Mouse (Mus musculus) adrenal gland, postnatal 25 days (tissue): ENCODE measurements at regions not wholly inside any gene's neighbourhood (a gene's known extent, or its start where the extent isn't known, plus 50 kb on each side); places are given as distances from the start of the nearest gene placed in this dataset.
"Not testable (repeated sequence)": the region's sequence is repeated elsewhere in the genome, so short reads cannot be mapped to it uniquely, and the experiment has no call there.

Source experiments
- DNase-seq: peaks from one replicate; pipeline ENCODE4 v3.0.0; 2021; ENCODE audit warnings: mixed read lengths

GRCm38 (mm10) chr1:137218611-137219010, 258.4 kb upstream of the Nr5a2 start:
- no peak for DNase-seq

DNA sequence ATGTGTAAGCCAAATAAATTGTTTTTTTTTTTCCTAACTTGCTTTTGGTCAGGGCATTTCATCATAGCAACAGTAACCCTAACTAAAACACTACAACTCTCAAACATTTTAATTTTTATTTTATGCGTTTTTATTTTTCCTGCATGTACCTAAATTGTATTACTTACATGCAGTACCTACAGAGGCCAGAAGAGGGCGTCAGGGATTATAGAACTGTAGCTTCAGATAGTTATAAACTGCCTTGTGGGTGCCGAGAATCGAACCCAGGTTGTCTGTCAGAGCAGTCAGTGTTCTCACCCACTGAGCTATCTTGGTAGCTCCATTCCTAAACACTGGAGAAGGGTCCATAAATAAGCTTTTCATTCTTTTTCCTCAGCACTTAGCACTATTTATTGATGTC, 257.8 kb upstream of the Nr5a2 start:
- DNase-seq = no peak

DNA sequence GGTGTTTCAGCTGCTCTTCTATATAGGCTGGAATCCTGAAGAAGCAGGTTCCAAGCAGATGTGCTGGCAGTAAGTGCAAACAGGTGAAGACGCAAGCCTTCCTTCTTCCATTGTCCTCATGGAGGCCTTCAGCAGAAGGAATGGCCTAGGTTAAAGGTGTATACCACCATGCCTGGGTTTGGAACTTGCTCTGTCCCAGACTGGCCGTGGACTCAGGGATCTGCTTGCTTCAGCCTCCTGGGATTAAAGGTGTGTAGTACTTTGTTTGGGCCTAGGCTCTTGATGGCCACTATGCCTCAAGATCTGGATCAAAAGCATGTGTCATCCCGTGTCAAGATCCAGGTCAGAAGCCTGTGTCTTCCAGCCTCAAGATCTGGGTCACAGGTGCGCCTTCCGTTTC, 257.0 kb upstream of the Nr5a2 start:
- no peak for DNase-seq

- DNase-seq = not testable (repeated sequence)
Measured at GRCm38 (mm10) chr1:137214328-137214727, 254.1 kb upstream of the Nr5a2 start.

DNA sequence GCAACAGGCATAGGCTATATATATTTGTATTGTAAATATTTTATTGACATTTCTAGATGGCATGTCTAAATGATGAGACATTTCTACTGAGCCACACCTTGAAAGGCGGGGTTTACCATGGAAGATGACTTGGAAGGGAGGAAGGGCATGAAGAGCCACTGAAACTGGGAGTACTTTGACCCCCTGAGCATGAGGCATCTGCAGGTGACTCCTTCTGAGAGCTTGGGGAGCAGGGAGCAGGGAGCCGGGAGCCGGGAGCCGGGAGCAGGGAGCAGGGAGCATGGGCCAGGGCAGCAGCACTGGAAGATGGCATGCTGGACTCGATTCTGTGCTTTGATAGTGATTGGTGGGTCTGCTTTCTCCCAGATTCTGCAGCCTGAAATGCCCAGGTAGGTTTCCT, 253.5 kb upstream of the Nr5a2 start:
- DNase-seq = no peak

DNA sequence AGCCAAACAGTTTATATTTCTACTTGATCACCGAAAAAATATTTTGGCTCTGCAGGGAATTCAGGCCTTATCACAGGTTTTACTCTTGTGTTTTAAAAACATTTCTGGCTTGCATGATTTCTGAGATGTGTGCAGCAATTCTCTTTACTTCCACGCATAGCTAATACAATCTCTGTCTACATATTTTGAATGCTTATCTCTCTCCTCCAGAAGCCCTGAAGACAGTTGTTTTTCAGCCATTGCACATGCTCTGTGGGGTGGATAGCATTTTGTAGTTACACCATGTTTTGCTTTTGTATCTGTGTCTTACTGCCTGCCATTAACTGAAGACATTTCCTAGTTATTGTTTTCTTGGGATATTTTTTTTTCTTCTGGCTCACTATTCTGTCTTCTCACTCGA, 252.6 kb upstream of the Nr5a2 start:
- no peak for DNase-seq

DNA sequence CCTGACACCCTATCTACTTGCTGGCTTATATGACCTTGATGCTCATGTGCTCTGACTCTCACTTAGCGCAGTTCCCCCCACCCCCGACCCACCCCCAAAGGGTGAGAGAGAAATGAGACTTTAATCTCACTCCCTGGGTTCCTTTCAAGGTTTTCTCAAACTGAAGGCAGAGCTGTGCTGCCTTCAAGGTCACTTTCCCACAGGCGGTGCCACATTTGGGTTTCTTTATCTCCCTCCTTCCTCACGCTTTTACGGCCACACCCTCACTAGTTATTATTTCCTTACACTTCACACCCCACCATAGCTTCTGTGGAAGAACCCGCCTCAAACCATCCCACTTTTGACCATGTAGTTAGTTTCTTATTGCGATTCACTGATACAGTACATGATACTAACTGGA, 244.1 kb upstream of the Nr5a2 start:
- no peak for DNase-seq

GRCm38 (mm10) chr1:137203512-137203911, 243.3 kb upstream of the Nr5a2 start:
- DNase-seq = no peak

- no peak for DNase-seq
Measured at GRCm38 (mm10) chr1:137200931-137201330, 240.7 kb upstream of the Nr5a2 start.

DNA sequence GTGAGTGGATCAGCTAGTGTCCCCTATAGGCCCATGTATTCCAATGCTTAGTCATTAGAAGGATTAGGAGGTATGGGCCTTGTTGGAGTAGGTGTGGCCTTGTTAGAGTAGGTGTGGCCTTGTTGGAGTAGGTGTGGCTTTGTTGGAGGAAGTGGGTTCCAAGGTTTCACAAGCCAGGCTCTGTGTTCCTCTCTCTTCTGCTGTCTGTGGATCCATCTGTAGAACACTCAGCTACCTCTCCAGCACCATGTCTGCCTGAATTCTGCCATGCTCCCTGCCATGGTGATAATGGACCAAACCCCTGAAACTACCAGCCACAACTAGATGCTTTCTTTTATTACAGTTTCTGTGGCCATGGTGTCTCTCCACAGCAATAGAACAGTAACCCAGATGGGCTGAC, 235.7 kb upstream of the Nr5a2 start:
- no peak for DNase-seq

GRCm38 (mm10) chr1:137195065-137195620, 234.9 kb upstream of the Nr5a2 start:
- DNase-seq = no peak

DNA sequence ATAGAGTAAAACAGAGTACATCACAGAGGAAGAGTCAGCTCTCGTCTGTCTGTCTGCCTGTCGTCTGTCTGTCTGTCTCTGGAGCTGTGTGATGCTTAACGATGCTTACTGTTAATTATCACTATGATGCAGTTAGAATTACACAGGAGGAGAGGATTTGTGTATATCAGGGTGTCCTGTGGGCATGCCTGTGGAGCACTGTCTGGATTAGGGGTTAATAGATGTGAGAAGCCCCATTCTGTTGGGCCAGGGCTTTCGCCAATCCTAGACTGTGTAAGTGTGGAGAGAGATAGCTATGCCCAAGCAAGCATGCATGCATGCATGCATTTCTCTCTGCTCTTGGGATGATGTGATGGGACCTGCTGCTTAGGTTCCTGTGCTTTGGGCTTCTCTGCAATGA, 218.0 kb upstream of the Nr5a2 start:
- no peak for DNase-seq

- no peak for DNase-seq
Measured at GRCm38 (mm10) chr1:137176696-137177095, 216.4 kb upstream of the Nr5a2 start.

DNA sequence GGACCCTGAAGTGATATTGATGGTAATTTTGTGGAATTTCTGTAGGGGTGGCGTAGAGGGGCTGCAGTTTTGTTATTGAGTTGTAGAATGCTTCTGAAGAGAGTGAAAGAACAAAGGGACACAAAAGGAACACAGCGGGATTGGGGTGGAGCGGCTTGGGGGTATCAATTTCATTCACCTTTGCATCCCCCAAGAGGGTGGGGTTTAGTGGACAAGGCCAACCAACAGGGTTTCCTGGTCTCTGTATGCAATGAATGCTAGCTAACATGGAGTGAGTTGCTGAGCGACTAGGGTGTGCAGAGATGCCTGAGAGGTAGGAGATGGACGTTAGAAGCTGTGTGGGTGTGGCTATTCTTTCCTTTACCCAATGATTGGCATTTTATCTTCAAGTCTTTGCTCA, 213.8 kb upstream of the Nr5a2 start:
- DNase-seq = no peak

DNA sequence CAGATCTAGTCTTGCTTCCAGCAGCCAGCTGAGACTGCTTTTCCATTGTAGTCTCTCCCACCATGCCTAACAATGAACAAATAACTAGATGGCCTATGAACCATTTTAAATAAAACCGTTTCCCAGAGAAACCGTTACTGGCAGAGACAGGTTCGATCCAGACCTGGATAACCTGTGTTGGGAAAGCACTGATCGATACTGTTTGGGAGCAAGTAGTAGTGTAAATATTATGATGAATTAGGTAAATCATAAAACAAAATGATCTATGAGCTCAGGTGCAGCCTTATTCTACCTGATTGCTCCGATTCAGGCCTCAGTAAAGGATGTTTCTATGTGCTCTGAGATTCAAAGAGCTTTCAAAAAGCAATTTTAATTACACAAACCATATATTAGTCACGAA, 211.9 kb upstream of the Nr5a2 start:
- DNase-seq = no peak

GRCm38 (mm10) chr1:137171451-137171850, 211.2 kb upstream of the Nr5a2 start:
- DNase-seq = no peak

DNA sequence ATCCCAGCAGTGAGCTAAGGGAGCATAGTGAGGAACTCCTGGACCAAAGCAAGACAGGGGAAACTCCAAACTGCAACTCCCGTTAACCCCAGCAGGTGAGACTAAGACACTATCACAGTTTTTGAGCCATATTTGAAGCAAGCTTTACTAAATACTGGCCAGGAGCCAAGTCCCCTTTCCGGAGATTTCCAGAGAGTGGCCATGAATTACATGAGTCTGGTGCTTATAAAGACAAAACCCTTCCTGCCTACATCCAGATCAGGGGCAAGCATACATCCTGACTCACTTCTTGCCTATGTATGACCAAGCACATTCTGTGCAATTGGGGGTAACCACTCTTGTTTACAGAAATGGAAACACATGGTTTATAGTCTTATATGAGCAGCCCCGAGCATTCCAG, 187.6 kb upstream of the Nr5a2 start:
- no peak for DNase-seq

GRCm38 (mm10) chr1:137141879-137142570, 181.8 kb upstream of the Nr5a2 start:
- DNase-seq = no peak

DNA sequence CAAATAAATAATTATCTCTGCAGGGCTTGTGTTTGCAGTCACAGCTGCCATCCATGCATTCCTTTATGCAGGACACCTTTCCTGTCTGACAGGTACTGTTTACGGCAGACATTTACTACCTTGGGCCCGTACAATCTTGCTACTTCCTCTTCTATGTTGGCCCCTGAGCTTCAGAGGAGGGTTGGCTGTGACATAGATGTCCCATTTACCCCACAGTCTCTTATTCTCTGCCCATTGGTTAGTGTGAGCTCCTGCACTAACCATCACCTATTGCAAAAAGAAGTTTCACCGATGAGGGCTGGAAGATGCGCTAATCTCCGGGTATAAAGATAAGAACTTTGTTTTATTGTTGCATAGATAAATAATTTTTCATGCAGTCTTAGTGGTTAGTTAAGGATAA, 181.1 kb upstream of the Nr5a2 start:
- no peak for DNase-seq

DNA sequence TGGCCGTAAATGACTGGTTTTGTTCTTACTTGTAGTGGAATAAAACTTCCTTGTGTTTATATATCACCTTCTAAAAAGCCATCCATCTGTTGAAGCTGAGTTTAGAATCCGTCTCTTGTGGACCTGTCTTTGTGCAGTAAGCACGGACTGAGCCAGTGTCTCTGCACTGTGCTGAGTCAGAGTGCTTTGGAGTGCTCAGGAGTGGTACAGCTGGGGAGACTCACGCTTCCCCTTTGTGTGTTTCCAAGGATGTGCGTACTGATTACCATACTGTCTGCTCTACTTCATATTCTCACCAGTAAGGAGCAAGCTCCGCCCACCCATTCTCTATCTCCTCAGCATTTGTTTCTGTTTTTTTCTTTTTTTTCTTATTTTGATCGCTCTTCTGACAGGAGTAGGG, 175.9 kb upstream of the Nr5a2 start:
- DNase-seq = no peak

GRCm38 (mm10) chr1:137133734-137134133, 173.5 kb upstream of the Nr5a2 start:
- no peak for DNase-seq

- DNase-seq = no peak
Measured at GRCm38 (mm10) chr1:137130264-137130663, 170.0 kb upstream of the Nr5a2 start.

DNA sequence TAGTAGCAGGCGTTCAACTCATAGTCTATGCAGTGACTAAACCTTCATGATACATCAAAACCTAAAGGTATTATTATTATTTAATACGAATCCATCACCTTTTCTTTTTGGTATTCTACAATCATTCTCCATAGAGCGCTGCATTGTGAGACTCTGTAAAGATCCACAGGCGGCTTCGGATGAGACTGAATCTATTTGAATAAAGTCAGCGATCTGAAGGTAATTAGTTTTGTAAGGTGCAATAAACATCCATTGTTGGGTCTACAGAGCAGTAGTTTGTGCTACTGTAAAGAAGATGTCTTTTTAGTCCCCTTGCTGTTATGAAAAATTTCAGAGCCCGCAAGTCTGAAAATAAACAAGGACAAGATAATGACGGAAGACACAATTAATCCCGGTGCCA, 168.9 kb upstream of the Nr5a2 start:
- no peak for DNase-seq

DNA sequence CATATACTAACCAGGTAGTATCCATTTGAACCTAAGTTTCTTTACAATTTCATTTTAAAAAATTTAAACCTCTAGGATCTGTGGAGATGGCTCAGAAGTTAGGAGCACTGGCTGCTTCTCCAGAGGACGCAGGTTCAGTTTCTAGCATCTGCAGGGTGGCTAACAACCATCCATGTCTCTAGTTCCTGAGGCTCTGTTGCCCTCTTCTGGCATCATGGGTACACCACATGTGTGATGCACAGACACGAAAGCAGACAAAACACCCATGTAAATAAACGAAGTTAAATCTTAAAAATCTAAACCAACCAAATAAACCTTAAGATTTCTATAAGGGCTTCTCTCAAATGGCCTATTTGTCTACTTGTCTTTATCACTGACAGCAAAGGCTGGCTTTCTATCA, 157.6 kb upstream of the Nr5a2 start:
- DNase-seq = no peak

DNA sequence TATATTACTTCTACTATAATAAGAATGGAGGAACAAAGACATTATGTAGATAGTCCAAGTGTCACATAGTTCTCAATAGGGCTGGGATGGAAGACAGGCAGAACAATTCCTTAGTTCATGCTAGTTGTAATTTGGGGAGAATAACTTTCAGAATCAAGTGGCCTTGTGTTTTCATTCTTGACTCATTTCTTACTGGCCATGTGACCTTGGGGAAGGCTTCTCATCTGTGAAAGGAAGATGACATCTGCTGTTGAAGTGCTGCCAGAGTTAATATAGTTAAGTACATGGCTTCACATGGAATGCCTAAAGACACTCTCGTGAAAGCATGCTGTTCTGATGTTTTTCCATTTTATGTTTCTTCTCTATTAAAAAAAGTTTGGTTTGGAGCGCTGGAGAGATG, 146.2 kb upstream of the Nr5a2 start:
- no peak for DNase-seq
